Mouse (Mus musculus) heart, embryonic 14.5 days (tissue): ENCODE results near the gene Ehf. TPM values are rescaled to one million over a fixed set of nuclear protein-coding genes. Genes with fewer than 3 reads are reported as not detected.

Source experiments
- ATAC-seq: fragments of 200-750 bp; cut with Nextera tagmentation; 2 replicates; pipeline ENCODE4 v1.8.0; 2017; ENCODE audit warnings: low read depth, moderate TSS enrichment; ENCODE audit not compliant: insufficient number of reproducible peaks, insufficient read depth, low FRiP score
- H3K27ac ChIP-seq, 2 experiments: fragments of 200-500 bp in 1 of 2; fragments of 300-500 bp in 1 of 2; sonication (generic) in 1 of 2; replicated peaks in 1 of 2; 2 replicates each; pipeline ENCODE4 v1.5.1; 2012 to 2014; ENCODE audit warnings: low read depth in 2 of 2, low read length in 2 of 2, control low read depth in 1 of 2, mild to moderate bottlenecking in 1 of 2, mixed read lengths in 1 of 2; ENCODE audit not compliant: control insufficient read depth in 1 of 2, insufficient read depth in 1 of 2
- H3K27me3 ChIP-seq: fragments of 300-500 bp; sonication (generic); 2 replicates; pipeline ENCODE4 v1.6.1; 2014; ENCODE audit warnings: mild to moderate bottlenecking, low read length, control low read depth; ENCODE audit not compliant: control insufficient read depth, insufficient read depth
- H3K36me3 ChIP-seq: fragments of 300-500 bp; sonication (generic); 2 replicates; pipeline ENCODE4 v1.6.1; 2014; ENCODE audit warnings: mild to moderate bottlenecking, control low read depth, low read length, mixed read lengths; ENCODE audit not compliant: control insufficient read depth, insufficient read depth
- H3K4me1 ChIP-seq, 2 experiments: fragments of 200-500 bp in 1 of 2; fragments of 300-500 bp in 1 of 2; sonication (generic) in 1 of 2; 2 replicates each; pipeline ENCODE4 v1.6.1; 2012 to 2014; ENCODE audit warnings: low read length in 2 of 2, control low read depth in 1 of 2, mixed read lengths in 1 of 2; ENCODE audit not compliant: control insufficient read depth in 2 of 2, insufficient read depth in 2 of 2
- H3K4me2 ChIP-seq: fragments of 300-500 bp; sonication (generic); 2 replicates; pipeline ENCODE4 v1.6.1; 2014; ENCODE audit warnings: mild to moderate bottlenecking, low read length
- H3K4me3 ChIP-seq, 2 experiments: fragments of 200-500 bp in 1 of 2; fragments of 300-500 bp in 1 of 2; sonication (generic) in 1 of 2; 2 replicates each; pipeline ENCODE4 v1.5.1; 2012 to 2014; ENCODE audit warnings: low read length in 2 of 2, mild to moderate bottlenecking in 2 of 2, control low read depth in 1 of 2, low read depth in 1 of 2, moderate library complexity in 1 of 2; ENCODE audit not compliant: control insufficient read depth in 1 of 2, insufficient read depth in 1 of 2
- H3K9ac ChIP-seq: fragments of 300-500 bp; sonication (generic); 2 replicates; pipeline ENCODE4 v1.6.1; 2014; ENCODE audit warnings: mild to moderate bottlenecking, low read length
- H3K9me3 ChIP-seq: fragments of 300-500 bp; sonication (generic); 2 replicates; pipeline ENCODE4 v1.6.1; 2016; ENCODE audit warnings: low read length, control low read depth; ENCODE audit not compliant: control insufficient read depth
- WGBS: fragments of 180-500 bp; shearing (Covaris S2); extraction: QIAGEN DNeasy Blood & Tissue Kit; methylation state at CpG from one replicate; pipeline ENCODE4 v1.1.7; 2014; 5-methylcytosine and 5-hydroxymethylcytosine counted together
- polyA plus RNA-seq: library from polyadenylated mRNA; unstranded; fragments of >200 nt; fragmentation: Nextera tagmentation; extraction: Ambion mirVana; gene quantifications from 2 replicates; pipeline ENCODE4 v1.2.1, GENCODE M21; 2014

The Ehf gene
- polyA plus RNA-seq, 1 experiment from 2014 or later, result 0.20 TPM

GRCm38 (mm10) chr2:103287716-103288115 is 15.4 kb downstream of the Ehf start:
- no peak overlapping the region for H3K27ac ChIP-seq
- no peaks in the 10 kb centered on the region for H3K36me3 ChIP-seq
- no peaks in the 10 kb centered on the region for H3K27me3 ChIP-seq
- H3K4me3 ChIP-seq, result no peak overlapping the region
- H3K4me1 ChIP-seq, result peaks cover 6 to 8% of the 10 kb centered on the region in 2 experiments
- no peaks in the 10 kb centered on the region for H3K9me3 ChIP-seq
- no peak for ATAC-seq
- WGBS, result 85% methylated on average over 5 of the region's 5 CpGs
- H3K4me2 ChIP-seq, result no peak overlapping the region
- H3K9ac ChIP-seq, result no peak overlapping the region

GRCm38 (mm10) chr2:103285561-103285960 is 17.5 kb downstream of the Ehf start:
- H3K27ac ChIP-seq, result no peak overlapping the region
- ATAC-seq, result no peak
- no peak overlapping the region for H3K4me2 ChIP-seq
- no peak overlapping the region for H3K4me3 ChIP-seq
- peaks cover 13 to 17% of the 10 kb centered on the region in 2 experiments for H3K4me1 ChIP-seq
- H3K36me3 ChIP-seq, result no peaks in the 10 kb centered on the region
- no peaks in the 10 kb centered on the region; the same call in 1 of the 2 replicates for H3K27me3 ChIP-seq
- no peak overlapping the region for H3K9ac ChIP-seq
- 42% methylated on average over 2 of the region's 2 CpGs for WGBS
- H3K9me3 ChIP-seq, result no peaks in the 10 kb centered on the region

GRCm38 (mm10) chr2:103283730-103284129 is 19.3 kb downstream of the Ehf start:
- Histone ChIP-seq H3K9ac (no peak overlapping the region), H3K27me3 (no peaks in the 10 kb centered on the region; the same call in 1 of the 2 replicates), H3K4me1 (peaks cover 10 to 11% of the 10 kb centered on the region in 2 experiments), H3K9me3 (no peaks in the 10 kb centered on the region), H3K27ac (no peak overlapping the region), H3K36me3 (no peaks in the 10 kb centered on the region), H3K4me3 (no peak overlapping the region), H3K4me2 (no peak overlapping the region)
- 65% methylated on average over 8 of the region's 8 CpGs for WGBS
- no peak for ATAC-seq

GRCm38 (mm10) chr2:103282184-103282750 is 20.8 kb downstream of the Ehf start:
- Histone ChIP-seq H3K4me1 (peaks cover 10 to 17% of the 10 kb centered on the region in 2 experiments), H3K9ac (no peak overlapping the region), H3K27ac (peak overlapping the region; percentile 33 to 49; a peak in 3 of 4 replicates), H3K9me3 (no peaks in the 10 kb centered on the region), H3K36me3 (no peaks in the 10 kb centered on the region), H3K4me2 (peak overlapping the region; percentile 29), H3K27me3 (no peaks in the 10 kb centered on the region; the same call in 1 of the 2 replicates), H3K4me3 (no peak overlapping the region)
- ATAC-seq, result peak; percentile 59
- 15% methylated on average over 8 of the region's 8 CpGs for WGBS

GRCm38 (mm10) chr2:103279927-103280326 is 23.2 kb downstream of the Ehf start:
- Histone ChIP-seq H3K36me3 (no peaks in the 10 kb centered on the region), H3K4me3 (no peak overlapping the region), H3K4me1 (peaks cover 14 to 17% of the 10 kb centered on the region in 2 experiments), H3K4me2 (no peak overlapping the region), H3K9me3 (no peaks in the 10 kb centered on the region), H3K27ac (no peak overlapping the region), H3K27me3 (no peaks in the 10 kb centered on the region; the same call in 1 of the 2 replicates), H3K9ac (no peak overlapping the region)
- 84% methylated on average over 1 of the region's 1 CpGs for WGBS
- no peak for ATAC-seq

- no peak for ATAC-seq
- Histone ChIP-seq H3K27me3 (no peaks in the 10 kb centered on the region; the same call in 1 of the 2 replicates), H3K4me3 (no peak overlapping the region), H3K9ac (no peak overlapping the region), H3K27ac (no peak overlapping the region), H3K4me2 (no peak overlapping the region), H3K36me3 (no peaks in the 10 kb centered on the region), H3K9me3 (no peaks in the 10 kb centered on the region), H3K4me1 (peaks cover 11 to 17% of the 10 kb centered on the region in 2 experiments)
- 61% methylated on average over 1 of the region's 1 CpGs for WGBS
These were observed 24.6 kb downstream of the Ehf start for GRCm38 (mm10) chr2:103278476-103278875.

GRCm38 (mm10) chr2:103277794-103278193 is 25.3 kb downstream of the Ehf start:
- no peaks in the 10 kb centered on the region for H3K9me3 ChIP-seq
- no peak overlapping the region for H3K4me2 ChIP-seq
- peak; percentile 60 for ATAC-seq
- H3K4me3 ChIP-seq, result no peak overlapping the region
- no peak overlapping the region for H3K9ac ChIP-seq
- whole genome bisulfite sequencing, result 20% methylated on average over 1 of the region's 1 CpGs
- H3K27me3 ChIP-seq, result no peaks in the 10 kb centered on the region; the same call in 1 of the 2 replicates
- peaks cover 11 to 17% of the 10 kb centered on the region in 2 experiments for H3K4me1 ChIP-seq
- H3K36me3 ChIP-seq, result no peaks in the 10 kb centered on the region
- no peak overlapping the region for H3K27ac ChIP-seq
